Comparison of ENCODE assay signal across 15 mouse cellular contexts in the genomic region with DNA sequence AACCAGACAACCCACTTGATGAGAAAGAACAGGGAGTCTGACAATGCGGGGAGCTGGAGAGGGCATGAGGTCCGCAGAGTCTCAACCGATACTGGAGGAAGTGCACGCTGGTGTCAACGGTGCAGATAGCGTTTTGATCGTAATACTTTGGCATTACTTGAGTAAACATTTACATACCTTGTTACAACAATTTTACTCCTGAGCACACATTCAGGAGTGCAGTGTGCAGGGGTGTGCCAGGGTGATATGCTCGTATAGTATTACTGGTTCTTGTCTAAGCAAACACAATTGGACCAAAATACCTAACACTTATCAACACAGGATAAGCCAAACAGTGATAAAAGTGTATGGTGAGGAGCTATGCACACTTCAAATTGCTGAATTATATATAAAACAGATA.
"Had no signal": no experiment of that assay in that cellular context is flagged by ENCODE, and none has a peak within 500 bp of the region (broad histone marks: within the 10 kb centered on the region; RNA-seq: fewer than 3 reads in every experiment).

No protein-coding gene starts in this region.

- H3K4me3 ChIP-seq: left cerebral cortex, adult 2 months; liver, embryonic 13.5 days; lung, embryonic 15.5 days had no signal

- H3K27ac ChIP-seq: hindbrain, postnatal 0 days; kidney, postnatal 0 days; left cerebral cortex, adult 2 months; liver, embryonic 13.5 days; lung, embryonic 15.5 days had no signal

- H3K9ac ChIP-seq: liver, embryonic 13.5 days; lung, embryonic 15.5 days had no signal

- H3K36me3 ChIP-seq: liver, embryonic 13.5 days; lung, embryonic 15.5 days had no signal

- H3K9me3 ChIP-seq: liver, embryonic 13.5 days; lung, embryonic 15.5 days had no signal

- ATAC-seq: hindbrain, postnatal 0 days; inflammation-experienced regulatory T-cells, adult 6 months had no signal

- H3K4me2 ChIP-seq: liver, embryonic 13.5 days; lung, embryonic 15.5 days; midbrain, embryonic 11.5 days had no signal

- H3K27me3 ChIP-seq: liver, embryonic 13.5 days; lung, embryonic 15.5 days had no signal

- H3K4me1 ChIP-seq: liver, embryonic 13.5 days; lung, embryonic 15.5 days had no signal

- DNase-seq: kidney, adult 2 months; kidney, postnatal 25 days; layer of hippocampus, postnatal 36 days; liver, embryonic 13.5 days; lung, postnatal 10 days; lung, postnatal 36 days; midbrain, embryonic 14.5 days; right cerebral cortex, postnatal 4 days; thymus, postnatal 36 days had no signal
